Mouse (Mus musculus) liver, adult (tissue): ENCODE measurements around the gene Gdf11.

Experiments used
- GATA4 ChIP-seq: IDR thresholded peaks from 2 replicates; pipeline ENCODE4 v1.6.1; 2014; ENCODE audit warnings: mild to moderate bottlenecking, low read length; ENCODE audit not compliant: insufficient replicate concordance

Gene Gdf11

GRCm38 (mm10) chr10:128923013-128923691, 31.6 kb upstream of the Gdf11 start:
- TF ChIP-seq GATA4 = no peak

DNA sequence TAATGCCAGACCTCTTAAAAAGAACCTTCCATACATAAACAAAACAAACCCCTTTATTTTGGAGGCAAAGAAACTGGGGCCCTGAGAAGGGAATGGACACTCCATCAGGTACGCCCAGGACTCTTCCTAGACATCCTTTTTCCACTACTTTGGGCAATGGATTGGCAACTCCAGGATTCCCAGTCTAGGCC, 31.2 kb upstream of the Gdf11 start, which contains the start of gene Rdh5:
TSS of gene Rdh5 (minus strand) at position 67 of the 191 bp plus-strand sequence.
- TF ChIP-seq GATA4 = no peak

GRCm38 (mm10) chr10:128921883-128922821, 30.6 kb upstream of the Gdf11 start:
- no peak for TF ChIP-seq GATA4

GRCm38 (mm10) chr10:128921251-128921650, 29.7 kb upstream of the Gdf11 start:
- no peak for TF ChIP-seq GATA4

- no peak for TF ChIP-seq GATA4
Observed at GRCm38 (mm10) chr10:128920736-128921161, 29.2 kb upstream of the Gdf11 start.

GRCm38 (mm10) chr10:128919966-128920365, 28.4 kb upstream of the Gdf11 start:
- no peak for TF ChIP-seq GATA4

- no peak for TF ChIP-seq GATA4
Observed at GRCm38 (mm10) chr10:128919203-128919631, 27.7 kb upstream of the Gdf11 start.

DNA sequence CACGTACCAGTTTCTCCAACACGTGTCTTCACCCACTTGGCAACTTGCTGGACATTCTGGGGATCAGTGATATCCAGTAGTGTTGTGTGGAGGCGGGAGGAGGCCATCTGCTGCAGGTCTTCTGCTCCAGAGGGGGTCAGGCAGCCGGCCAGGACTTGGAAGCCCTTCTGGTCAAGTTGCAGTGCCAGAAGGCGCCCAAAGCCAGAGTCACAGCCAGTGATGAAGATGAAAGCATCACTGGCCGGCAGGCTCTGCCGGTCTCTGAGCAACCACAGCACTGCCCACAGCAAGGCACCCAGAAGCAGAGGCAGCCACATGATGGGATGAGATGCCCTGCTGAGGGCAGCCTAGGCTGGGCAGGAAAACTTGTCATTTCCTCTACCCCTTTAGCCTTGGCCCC, 26.7 kb upstream of the Gdf11 start:
- no peak for TF ChIP-seq GATA4

GRCm38 (mm10) chr10:128917400-128917799, 25.9 kb upstream of the Gdf11 start:
- TF ChIP-seq GATA4 = no peak

- TF ChIP-seq GATA4 = no peak
Observed at GRCm38 (mm10) chr10:128916665-128917064, 25.1 kb upstream of the Gdf11 start.

- TF ChIP-seq GATA4 = no peak
Observed at GRCm38 (mm10) chr10:128915550-128915949, 24.0 kb upstream of the Gdf11 start.

DNA sequence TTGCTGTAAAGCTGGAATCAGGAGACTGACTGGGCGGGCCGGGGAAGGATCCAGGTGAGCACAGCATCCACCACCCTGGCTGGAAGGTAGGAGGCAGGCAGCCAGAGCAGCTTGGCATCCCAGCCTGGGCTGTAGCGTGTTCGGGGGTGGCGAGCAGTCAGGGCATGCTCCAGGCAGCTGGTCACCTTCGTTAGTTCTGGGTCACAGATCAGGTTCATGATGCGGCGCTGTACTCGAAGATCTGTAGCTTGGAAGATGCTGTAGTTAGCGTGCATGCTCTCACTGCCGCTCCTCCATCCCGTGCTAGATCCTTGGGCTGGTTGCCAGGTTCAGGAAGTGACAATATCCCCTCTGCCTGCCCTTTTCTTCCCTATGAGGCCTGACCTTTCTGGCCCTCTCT, 22.2 kb upstream of the Gdf11 start:
- TF ChIP-seq GATA4 = no peak

DNA sequence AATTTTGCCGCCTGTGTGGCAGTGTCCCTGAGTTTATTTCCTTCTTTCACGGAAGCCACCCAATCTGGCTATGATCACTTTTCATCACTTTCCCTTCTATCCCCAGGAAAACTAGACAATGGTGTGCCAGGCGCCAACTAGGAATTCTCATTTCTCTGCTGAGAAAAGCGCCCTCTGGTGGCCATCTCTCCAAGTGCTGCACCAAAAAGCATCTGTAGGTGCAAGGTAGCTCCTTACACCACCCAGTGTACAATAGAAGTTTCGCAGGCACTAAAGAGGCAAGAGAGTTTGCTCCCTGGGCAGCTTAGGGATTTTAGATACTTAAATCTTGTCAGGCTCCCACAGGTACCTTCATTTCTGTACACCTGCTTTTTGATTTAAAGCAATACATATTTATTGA, 21.7 kb upstream of the Gdf11 start:
- TF ChIP-seq GATA4 = no peak

- no peak for TF ChIP-seq GATA4
Observed at GRCm38 (mm10) chr10:128912791-128913190, 21.3 kb upstream of the Gdf11 start.

DNA sequence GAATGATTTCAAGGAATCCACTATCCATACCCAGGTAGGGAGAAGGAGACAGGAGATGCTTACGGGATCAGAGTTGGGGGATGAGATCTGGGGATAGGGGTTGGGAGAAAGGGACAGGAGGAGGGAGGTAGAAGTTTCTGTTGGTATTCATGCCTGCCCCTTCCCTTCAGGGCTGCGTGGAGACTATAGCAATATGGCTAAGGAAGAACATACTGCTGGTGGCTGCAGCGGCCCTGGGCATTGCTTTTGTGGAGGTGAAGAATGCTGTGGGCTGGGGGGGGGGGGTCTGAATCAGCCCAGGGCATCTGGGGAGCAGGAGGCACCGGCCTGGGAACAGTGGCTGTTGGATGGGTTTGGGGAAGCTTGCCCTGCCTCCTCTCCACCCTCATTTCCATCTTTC, 20.8 kb upstream of the Gdf11 start:
- TF ChIP-seq GATA4 = no peak

DNA sequence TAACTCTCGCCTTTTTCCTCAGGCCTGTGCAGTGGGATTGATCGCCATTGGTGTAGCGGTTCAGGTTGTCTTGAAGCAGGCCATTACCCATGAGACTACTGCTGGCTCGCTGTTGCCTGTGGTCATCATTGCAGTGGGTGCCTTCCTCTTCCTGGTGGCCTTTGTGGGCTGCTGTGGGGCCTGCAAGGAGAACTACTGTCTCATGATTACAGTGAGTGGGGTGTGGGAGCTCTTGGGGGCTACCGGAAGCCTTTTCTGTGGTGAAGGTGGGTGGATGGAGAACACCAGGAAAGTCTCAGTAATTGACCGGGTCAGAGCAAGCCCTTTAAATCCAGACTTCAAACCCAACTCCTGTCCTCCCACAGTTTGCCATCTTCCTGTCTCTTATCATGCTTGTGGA, 19.9 kb upstream of the Gdf11 start:
- no peak for TF ChIP-seq GATA4
